Mouse (Mus musculus): ENCODE measurements around the gene Atp8b3. TPM values are rescaled to one million over a fixed set of nuclear protein-coding genes. Genes with fewer than 3 reads are reported as not detected.

The Atp8b3 gene
- polyA plus RNA-seq, 1 experiment from 2014 or later, result not detected

- no peaks in the 10 kb centered on the region for H3K36me3 ChIP-seq (ENCODE audit: inconsistent target)
- WGBS (ENCODE audit: missing documents), result 79% methylated on average over 5 of the region's 5 CpGs
- H3K4me3 ChIP-seq (ENCODE audit: inconsistent target), result no peak overlapping the region
- H3K79me2 ChIP-seq (ENCODE audit: inconsistent target), result no peaks in the 10 kb centered on the region
- H3K27ac ChIP-seq, result no peak overlapping the region
Measured at GRCm38 (mm10) chr10:80478531-80478930, 60.4 kb downstream of the Atp8b3 start.

GRCm38 (mm10) chr10:80475290-80475959, 63.5 kb downstream of the Atp8b3 start:
- Histone ChIP-seq H3K36me3 (ENCODE audit: inconsistent target) (no peaks in the 10 kb centered on the region), H3K79me2 (ENCODE audit: inconsistent target) (no peaks in the 10 kb centered on the region), H3K27ac (no peak overlapping the region), H3K4me3 (ENCODE audit: inconsistent target) (peak overlapping the region; percentile 22; the same call in 1 of the 2 replicates)
- 2% methylated on average over 57 of the region's 58 CpGs for WGBS (ENCODE audit: missing documents)

Other genes starting within 250 kb of the Atp8b3 start
- 1,044 to 2,135 TPM (median 1,962 TPM) in 3 replicates for gene Rps15, start 246.7 kb downstream of the Atp8b3 start, polyA plus RNA-seq (2018)
- gene Apc2, start 243.1 kb downstream of the Atp8b3 start, polyA plus RNA-seq (2018), result 0.03 to 0.13 TPM (median 0.06 TPM) in 3 replicates
- 20.5 to 43.3 TPM (median 41.4 TPM) in 3 replicates for gene 2310011J03Rik, start 218.6 kb downstream of the Atp8b3 start, polyA plus RNA-seq (2018)
- 0.36 to 0.99 TPM (median 0.64 TPM) in 3 replicates for gene Pcsk4, start 209.6 kb downstream of the Atp8b3 start, polyA plus RNA-seq (2018)
- 0.14 to 0.42 TPM (median 0.14 TPM) in 3 replicates for gene Reep6, start 209.2 kb downstream of the Atp8b3 start, polyA plus RNA-seq (2018)
- gene Adamtsl5, start 190.7 kb downstream of the Atp8b3 start, polyA plus RNA-seq (2018), result 4.7 to 10.2 TPM (median 8.1 TPM) in 3 replicates
- not detected in 3 replicates for gene Plk5, start 182.7 kb downstream of the Atp8b3 start, polyA plus RNA-seq (2018)
- gene Mex3d, start 151.5 kb downstream of the Atp8b3 start, polyA plus RNA-seq (2018), result 4.1 to 6.2 TPM (median 6.0 TPM) in 3 replicates
- gene Mbd3, start 139.6 kb downstream of the Atp8b3 start, polyA plus RNA-seq (2018), result 64.4 to 92.6 TPM (median 64.4 TPM) in 3 replicates
- gene Uqcr11, start 132.3 kb downstream of the Atp8b3 start, polyA plus RNA-seq (2018), result 150 to 306 TPM (median 241 TPM) in 3 replicates
- gene Tcf3, start 105.5 kb downstream of the Atp8b3 start, polyA plus RNA-seq (2018), result 9.2 to 21.5 TPM (median 17.0 TPM) in 3 replicates
- not detected in 3 replicates for gene Onecut3, start 44.3 kb downstream of the Atp8b3 start, polyA plus RNA-seq (2018)
- 14.2 to 19.1 TPM (median 18.5 TPM) in 3 replicates for gene Rexo1, start 22.4 kb upstream of the Atp8b3 start, polyA plus RNA-seq (2018)
- gene Klf16, start 38.2 kb upstream of the Atp8b3 start, polyA plus RNA-seq (2018), result 3.4 to 12.6 TPM (median 6.0 TPM) in 3 replicates
- 11.7 to 58.2 TPM (median 51.7 TPM) in 3 replicates for gene Abhd17a, start 51.2 kb upstream of the Atp8b3 start, polyA plus RNA-seq (2018)
- gene Scamp4, start 63.7 kb upstream of the Atp8b3 start, polyA plus RNA-seq (2018), result 34.4 to 66.1 TPM (median 53.0 TPM) in 3 replicates
- 0.60 to 3.8 TPM (median 2.4 TPM) in 3 replicates for gene Adat3, start 63.8 kb upstream of the Atp8b3 start, polyA plus RNA-seq (2018)
- gene Gm49322, start 66.9 kb upstream of the Atp8b3 start, polyA plus RNA-seq (2018), result 0.44 to 1.1 TPM in 2 of 3 replicates, not detected in the other
- 66.6 to 78.0 TPM (median 74.8 TPM) in 3 replicates for gene Csnk1g2, start 83.7 kb upstream of the Atp8b3 start, polyA plus RNA-seq (2018)
- 16.9 to 26.0 TPM (median 21.9 TPM) in 3 replicates for gene Btbd2, start 117.9 kb upstream of the Atp8b3 start, polyA plus RNA-seq (2018)
- 75.7 to 134 TPM (median 82.8 TPM) in 3 replicates for gene Mknk2, start 139.0 kb upstream of the Atp8b3 start, polyA plus RNA-seq (2018)
- gene Mob3a, start 162.9 kb upstream of the Atp8b3 start, polyA plus RNA-seq (2018), result 34.5 to 48.6 TPM (median 44.2 TPM) in 3 replicates
- 1.9 to 5.5 TPM (median 2.3 TPM) in 3 replicates for gene Izumo4, start 163.1 kb upstream of the Atp8b3 start, polyA plus RNA-seq (2018)
- gene Ap3d1, start 203.1 kb upstream of the Atp8b3 start, polyA plus RNA-seq (2018), result 92.5 to 126 TPM (median 111 TPM) in 3 replicates
- gene Dot1l, start 216.1 kb upstream of the Atp8b3 start, polyA plus RNA-seq (2018), result 14.1 to 16.7 TPM (median 15.1 TPM) in 3 replicates

Measured in macrophage (primary cell).